Mouse (Mus musculus): ENCODE measurements around the gene Patj. TPM values are rescaled to one million over a fixed set of nuclear protein-coding genes. Genes with fewer than 3 reads are reported as not detected.

The Patj gene
- polyA plus RNA-seq, 1 experiment from 2014 or later, result 12.9 TPM

- no peak overlapping the region for H3K9ac ChIP-seq (ENCODE audit: low read depth, low read length)
- peaks cover 36% of the 10 kb centered on the region for H3K36me3 ChIP-seq (ENCODE audit: control insufficient read depth, insufficient read depth)
- H3K4me1 ChIP-seq (replicated peaks; ENCODE audit: control insufficient read depth, insufficient read depth, low read length), result no peaks in the 10 kb centered on the region
- no peaks in the 10 kb centered on the region for H3K27me3 ChIP-seq (replicated peaks; ENCODE audit: control insufficient read depth, insufficient read depth, low read length)
- 85% methylated on average over 1 of the region's 1 CpGs for WGBS
- H3K9me3 ChIP-seq (ENCODE audit: control insufficient read depth), result no peaks in the 10 kb centered on the region
- no peak overlapping the region for H3K27ac ChIP-seq (ENCODE audit: low read depth, low read length)
- no peak for TF ChIP-seq CTCF (IDR thresholded peaks at IDR 0.05; ENCODE audit: low read depth)
- no peak overlapping the region for H3K4me3 ChIP-seq (ENCODE audit: low read depth, low read length)
- ATAC-seq, result no peak
- no peak overlapping the region for H3K4me2 ChIP-seq (replicated peaks; ENCODE audit: low read depth)
These were observed 69.9 kb downstream of the Patj start for GRCm38 (mm10) chr4:98465476-98465875.

- Histone ChIP-seq H3K4me2 (replicated peaks; ENCODE audit: low read depth) (no peak overlapping the region), H3K9ac (ENCODE audit: low read depth, low read length) (no peak overlapping the region), H3K4me3 (ENCODE audit: low read depth, low read length) (no peak overlapping the region), H3K9me3 (ENCODE audit: control insufficient read depth) (no peaks in the 10 kb centered on the region), H3K27ac (ENCODE audit: low read depth, low read length) (no peak overlapping the region), H3K36me3 (ENCODE audit: control insufficient read depth, insufficient read depth) (peaks cover 36% of the 10 kb centered on the region), H3K27me3 (replicated peaks; ENCODE audit: control insufficient read depth, insufficient read depth, low read length) (no peaks in the 10 kb centered on the region), H3K4me1 (replicated peaks; ENCODE audit: control insufficient read depth, insufficient read depth, low read length) (no peaks in the 10 kb centered on the region)
- no peak for ATAC-seq
- 63% methylated on average over 2 of the region's 2 CpGs for WGBS
- TF ChIP-seq CTCF (IDR thresholded peaks at IDR 0.05; ENCODE audit: low read depth), result no peak
These were observed 70.3 kb downstream of the Patj start for GRCm38 (mm10) chr4:98465886-98466285.

GRCm38 (mm10) chr4:98471376-98471775, 75.8 kb downstream of the Patj start:
- Histone ChIP-seq H3K27me3 (replicated peaks; ENCODE audit: control insufficient read depth, insufficient read depth, low read length) (no peaks in the 10 kb centered on the region), H3K9me3 (ENCODE audit: control insufficient read depth) (no peaks in the 10 kb centered on the region), H3K4me1 (replicated peaks; ENCODE audit: control insufficient read depth, insufficient read depth, low read length) (no peaks in the 10 kb centered on the region), H3K4me3 (ENCODE audit: low read depth, low read length) (no peak overlapping the region), H3K4me2 (replicated peaks; ENCODE audit: low read depth) (no peak overlapping the region), H3K27ac (ENCODE audit: low read depth, low read length) (no peak overlapping the region), H3K36me3 (ENCODE audit: control insufficient read depth, insufficient read depth) (0 out of 2 replicates have a peak, but pooled peaks cover 13% of the 10 kb centered on the region), H3K9ac (ENCODE audit: low read depth, low read length) (no peak overlapping the region)
- ATAC-seq, result no peak
- WGBS, result 73% methylated on average over 7 of the region's 7 CpGs
- no peak for TF ChIP-seq CTCF (IDR thresholded peaks at IDR 0.05; ENCODE audit: low read depth)

- no peaks in the 10 kb centered on the region for H3K36me3 ChIP-seq (ENCODE audit: control insufficient read depth, insufficient read depth)
- no peak overlapping the region for H3K4me2 ChIP-seq (replicated peaks; ENCODE audit: low read depth)
- ATAC-seq, result no peak
- no peaks in the 10 kb centered on the region for H3K4me1 ChIP-seq (replicated peaks; ENCODE audit: control insufficient read depth, insufficient read depth, low read length)
- no peak overlapping the region for H3K9ac ChIP-seq (ENCODE audit: low read depth, low read length)
- no peak overlapping the region for H3K27ac ChIP-seq (ENCODE audit: low read depth, low read length)
- no peak for TF ChIP-seq CTCF (IDR thresholded peaks at IDR 0.05; ENCODE audit: low read depth)
- H3K4me3 ChIP-seq (ENCODE audit: low read depth, low read length), result no peak overlapping the region
- no peaks in the 10 kb centered on the region for H3K27me3 ChIP-seq (replicated peaks; ENCODE audit: control insufficient read depth, insufficient read depth, low read length)
- WGBS, result 53% methylated on average over 3 of the region's 3 CpGs
- H3K9me3 ChIP-seq (ENCODE audit: control insufficient read depth), result no peaks in the 10 kb centered on the region
These were observed 77.9 kb downstream of the Patj start for GRCm38 (mm10) chr4:98473491-98473890.

GRCm38 (mm10) chr4:98478005-98478404, 82.4 kb downstream of the Patj start:
- Histone ChIP-seq H3K4me1 (replicated peaks; ENCODE audit: control insufficient read depth, insufficient read depth, low read length) (no peaks in the 10 kb centered on the region), H3K27ac (ENCODE audit: low read depth, low read length) (no peak overlapping the region), H3K27me3 (replicated peaks; ENCODE audit: control insufficient read depth, insufficient read depth, low read length) (no peaks in the 10 kb centered on the region), H3K4me3 (ENCODE audit: low read depth, low read length) (no peak overlapping the region), H3K4me2 (replicated peaks; ENCODE audit: low read depth) (no peak overlapping the region), H3K9ac (ENCODE audit: low read depth, low read length) (no peak overlapping the region), H3K36me3 (ENCODE audit: control insufficient read depth, insufficient read depth) (no peaks in the 10 kb centered on the region), H3K9me3 (ENCODE audit: control insufficient read depth) (no peaks in the 10 kb centered on the region)
- no peak for TF ChIP-seq CTCF (IDR thresholded peaks at IDR 0.05; ENCODE audit: low read depth)
- WGBS, result 60% methylated on average over 3 of the region's 3 CpGs
- ATAC-seq, result no peak

- Histone ChIP-seq H3K36me3 (ENCODE audit: control insufficient read depth, insufficient read depth) (0 out of 2 replicates have a peak, but pooled peaks cover 8% of the 10 kb centered on the region), H3K9me3 (ENCODE audit: control insufficient read depth) (no peaks in the 10 kb centered on the region), H3K27me3 (replicated peaks; ENCODE audit: control insufficient read depth, insufficient read depth, low read length) (no peaks in the 10 kb centered on the region), H3K4me2 (replicated peaks; ENCODE audit: low read depth) (no peak overlapping the region), H3K27ac (ENCODE audit: low read depth, low read length) (no peak overlapping the region), H3K4me1 (replicated peaks; ENCODE audit: control insufficient read depth, insufficient read depth, low read length) (no peaks in the 10 kb centered on the region), H3K9ac (ENCODE audit: low read depth, low read length) (no peak overlapping the region), H3K4me3 (ENCODE audit: low read depth, low read length) (no peak overlapping the region)
- 55% methylated on average over 3 of the region's 3 CpGs for WGBS
- ATAC-seq, result no peak
- TF ChIP-seq CTCF (IDR thresholded peaks at IDR 0.05; ENCODE audit: low read depth), result no peak
These were observed 90.9 kb downstream of the Patj start for GRCm38 (mm10) chr4:98486475-98486874.

- H3K4me2 ChIP-seq (replicated peaks; ENCODE audit: low read depth), result no peak overlapping the region
- no peak overlapping the region for H3K27ac ChIP-seq (ENCODE audit: low read depth, low read length)
- no peaks in the 10 kb centered on the region for H3K9me3 ChIP-seq (ENCODE audit: control insufficient read depth)
- TF ChIP-seq CTCF (IDR thresholded peaks at IDR 0.05; ENCODE audit: low read depth), result no peak
- no peaks in the 10 kb centered on the region for H3K4me1 ChIP-seq (replicated peaks; ENCODE audit: control insufficient read depth, insufficient read depth, low read length)
- H3K9ac ChIP-seq (ENCODE audit: low read depth, low read length), result no peak overlapping the region
- H3K4me3 ChIP-seq (ENCODE audit: low read depth, low read length), result no peak overlapping the region
- H3K27me3 ChIP-seq (replicated peaks; ENCODE audit: control insufficient read depth, insufficient read depth, low read length), result no peaks in the 10 kb centered on the region
- WGBS, result 95% methylated on average over 4 of the region's 4 CpGs
- H3K36me3 ChIP-seq (ENCODE audit: control insufficient read depth, insufficient read depth), result 0 out of 2 replicates have a peak, but pooled peaks cover 8% of the 10 kb centered on the region
- no peak for ATAC-seq
These were observed 91.3 kb downstream of the Patj start for GRCm38 (mm10) chr4:98486901-98487300.
